Mouse (Mus musculus) kidney, postnatal 10 days (tissue): Measurements from ENCODE around the gene Ldhal6b.
"Not testable (repeated sequence)": the region's sequence is repeated elsewhere in the genome, so short reads cannot be mapped to it uniquely, and the experiment has no call there.

Source experiments
- DNase-seq: peaks from one replicate; pipeline ENCODE4 v3.0.0; 2021; ENCODE audit warnings: mixed read lengths

Ldhal6b gene

GRCm38 (mm10) chr17:5418545-5418944 lies at the start of gene Ldhal6b:
Gene Ldhal6b (minus strand): TSS chr17:5418767.
- no peak for DNase-seq

GRCm38 (mm10) chr17:5467177-5467576 lies 48.6 kb upstream of the Ldhal6b start:
- DNase-seq = peak; percentile 26

GRCm38 (mm10) chr17:5466736-5467135 lies 48.2 kb upstream of the Ldhal6b start:
- DNase-seq = peak; percentile 30

DNA sequence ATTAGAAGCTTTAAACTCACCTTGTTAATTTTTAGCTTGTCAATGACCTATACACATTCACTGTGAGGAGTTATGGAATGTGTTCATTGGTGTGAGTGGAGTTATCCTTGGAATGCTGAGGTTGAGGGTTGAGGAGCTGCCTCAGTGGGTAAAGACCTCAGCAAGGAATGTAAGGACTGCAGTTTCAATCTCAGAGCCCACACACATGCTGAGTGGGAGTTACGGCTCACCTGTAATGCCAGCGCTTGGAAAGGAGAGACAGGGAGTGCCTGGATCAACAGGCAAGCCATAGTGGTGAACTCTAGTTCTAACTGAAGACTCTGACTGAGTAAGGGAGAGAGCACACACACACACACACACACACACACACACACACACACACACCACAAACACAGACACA lies 45.3 kb upstream of the Ldhal6b start:
- DNase-seq = no peak

GRCm38 (mm10) chr17:5453657-5454056 lies 35.1 kb upstream of the Ldhal6b start:
- no peak for DNase-seq

GRCm38 (mm10) chr17:5443751-5444150 lies 25.2 kb upstream of the Ldhal6b start:
- peak; percentile 68 for DNase-seq

DNA sequence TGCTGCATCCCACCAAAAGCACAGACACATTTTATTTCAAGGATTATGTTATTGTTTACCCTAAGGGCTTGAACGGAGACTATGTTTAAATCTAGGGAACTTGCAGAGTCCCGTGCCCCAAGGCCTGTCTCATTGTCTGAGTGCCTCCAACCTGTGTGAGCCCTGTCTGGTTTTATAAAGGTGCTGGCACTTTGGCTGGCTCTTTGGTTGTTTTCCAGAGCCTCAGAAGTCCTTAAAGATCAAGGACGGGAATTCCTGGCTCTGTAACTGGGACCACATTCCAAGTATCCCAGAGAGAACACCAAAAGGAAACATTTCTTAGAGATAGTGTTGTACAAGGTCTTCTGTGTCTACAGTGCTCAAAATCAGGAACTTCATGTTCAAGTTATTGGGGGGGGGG lies 24.7 kb upstream of the Ldhal6b start:
- DNase-seq = no peak

- DNase-seq = not testable (repeated sequence)
These were observed 23.8 kb upstream of the Ldhal6b start for GRCm38 (mm10) chr17:5442403-5442802.

GRCm38 (mm10) chr17:5440159-5440971 lies 21.8 kb upstream of the Ldhal6b start, which contains the start of gene Tmem242:
Gene Tmem242 (minus strand): TSS chr17:5440259.
- peak; percentile 93 for DNase-seq

- DNase-seq = no peak
These were observed 21.2 kb upstream of the Ldhal6b start for GRCm38 (mm10) chr17:5439831-5440158.

DNA sequence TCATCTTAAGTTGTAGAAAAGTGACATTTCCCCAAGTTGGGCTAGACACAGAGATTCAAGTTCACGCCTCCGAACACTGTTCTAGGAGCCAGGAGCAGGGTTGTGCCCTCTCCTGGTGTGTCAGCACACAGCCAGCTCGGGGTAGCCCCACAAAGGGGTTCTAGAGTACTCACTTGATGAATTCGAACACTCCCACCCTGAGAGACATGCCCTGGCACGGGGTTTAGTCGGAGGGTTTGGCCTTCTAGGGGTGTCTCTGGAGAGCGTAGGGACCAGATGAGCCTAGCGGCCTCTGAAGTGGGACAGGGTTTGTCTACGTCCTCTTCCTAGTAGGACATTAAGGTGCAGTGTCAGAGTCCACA lies 11.2 kb upstream of the Ldhal6b start:
- DNase-seq = no peak

DNA sequence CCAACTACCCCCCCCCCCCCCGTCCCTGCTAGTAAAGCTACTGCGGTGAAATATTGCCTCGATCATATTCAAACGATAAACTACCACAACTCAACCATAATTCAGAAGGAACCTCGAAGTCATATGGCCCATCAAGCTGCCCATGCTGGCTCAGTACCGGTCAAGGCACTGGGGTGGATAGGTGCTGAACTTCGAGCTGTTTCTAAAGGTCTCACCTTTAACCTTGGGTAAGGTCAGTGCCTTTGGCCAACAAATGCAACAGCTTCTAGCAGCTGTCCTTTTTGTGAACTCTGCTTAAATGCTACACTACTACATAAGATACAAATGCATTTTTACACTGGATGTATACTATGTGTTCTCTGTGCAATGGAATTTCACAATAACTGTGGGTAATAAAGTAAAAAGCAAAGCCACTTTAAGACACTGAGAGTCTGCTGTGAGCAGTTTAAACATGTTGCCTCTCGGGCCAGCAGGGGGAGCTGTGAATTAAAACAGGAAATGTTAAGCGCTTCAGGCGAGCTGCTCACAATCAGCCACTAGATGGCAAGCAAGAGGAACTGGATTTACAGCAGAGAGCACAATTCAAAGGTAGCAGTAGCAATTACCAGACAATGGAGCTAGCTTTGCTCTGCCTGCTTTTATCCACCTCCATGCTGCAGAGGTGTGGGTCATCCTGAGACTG lies 10.7 kb upstream of the Ldhal6b start:
- DNase-seq = peak; percentile 96

DNA sequence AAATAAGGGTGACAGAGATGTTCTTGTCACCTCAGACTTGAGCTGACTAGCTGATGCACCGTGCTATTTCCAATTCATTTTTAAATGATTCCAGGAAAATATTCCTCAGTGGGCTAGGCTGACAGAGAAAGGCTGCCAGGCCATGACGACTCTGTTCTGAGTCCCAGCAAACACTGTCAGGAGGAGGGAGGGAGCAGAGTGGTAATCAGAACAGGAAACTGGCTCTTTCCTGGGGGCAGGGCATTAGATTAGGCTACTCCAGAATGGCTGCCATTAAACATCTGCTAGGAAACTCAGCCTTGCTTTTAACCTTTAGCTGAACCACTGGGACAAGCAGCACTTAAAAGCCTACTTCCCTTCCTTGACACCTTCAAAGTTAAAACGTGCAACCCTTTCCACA lies 6.6 kb upstream of the Ldhal6b start:
- DNase-seq = peak; percentile 34

GRCm38 (mm10) chr17:5424156-5424555 lies 5.6 kb upstream of the Ldhal6b start:
- no peak for DNase-seq

DNA sequence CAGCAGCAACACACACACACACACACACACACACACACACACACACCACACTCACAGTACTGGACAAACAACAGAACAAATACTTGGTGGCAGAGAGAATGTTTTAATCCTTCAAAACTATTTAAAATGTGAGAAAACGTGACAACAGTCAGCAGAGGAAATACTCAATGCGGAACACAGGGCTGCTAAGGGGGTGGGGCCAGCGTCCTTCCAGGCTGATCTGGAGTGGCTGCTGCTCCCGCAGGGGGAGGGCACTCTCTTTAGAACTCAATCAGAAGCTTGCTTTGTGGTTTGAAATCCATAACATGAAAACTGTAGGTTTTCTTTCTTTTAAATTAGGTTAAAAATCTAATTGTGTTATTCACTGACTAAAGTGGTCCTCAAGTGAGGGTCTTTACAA lies 3.3 kb upstream of the Ldhal6b start:
- peak; percentile 36 for DNase-seq

DNA sequence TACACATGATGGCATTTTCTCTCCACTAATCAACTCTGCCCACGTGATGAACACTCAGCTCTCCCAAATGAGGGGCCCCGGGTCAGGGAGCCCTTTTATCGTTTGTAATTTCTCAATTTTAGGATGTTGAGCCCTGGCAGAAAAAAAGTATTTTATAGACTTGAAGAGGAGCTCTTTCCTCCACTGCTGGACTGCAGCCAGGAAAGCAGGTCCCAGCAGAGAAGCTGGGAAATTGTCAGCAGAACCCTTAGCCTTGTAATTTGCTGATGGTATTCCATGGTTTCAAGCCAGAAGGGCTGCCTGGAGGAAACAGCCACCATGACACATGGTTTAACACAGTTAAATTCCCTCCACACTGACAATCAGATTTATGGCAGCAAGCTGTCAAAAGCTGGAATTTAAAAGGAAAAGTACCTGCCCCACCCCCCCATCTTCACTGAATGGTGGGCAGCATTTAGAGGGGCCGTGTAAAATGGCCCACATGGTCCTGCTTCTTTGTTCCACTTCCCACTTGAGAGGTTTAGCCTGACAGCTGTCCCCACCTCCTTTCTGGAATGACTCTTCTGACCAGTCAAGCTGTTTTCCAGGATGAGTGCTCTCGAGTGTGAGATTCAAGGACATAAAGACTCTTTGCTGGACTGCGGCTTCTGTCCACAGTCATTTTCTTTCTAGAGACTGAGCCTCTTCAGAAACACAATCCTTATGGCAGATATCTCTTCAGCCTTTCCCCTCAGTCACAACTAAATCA lies 1.4 kb upstream of the Ldhal6b start:
- DNase-seq = no peak

- DNase-seq = no peak
These were observed 489 bp upstream of the Ldhal6b start for GRCm38 (mm10) chr17:5419056-5419455.

DNA sequence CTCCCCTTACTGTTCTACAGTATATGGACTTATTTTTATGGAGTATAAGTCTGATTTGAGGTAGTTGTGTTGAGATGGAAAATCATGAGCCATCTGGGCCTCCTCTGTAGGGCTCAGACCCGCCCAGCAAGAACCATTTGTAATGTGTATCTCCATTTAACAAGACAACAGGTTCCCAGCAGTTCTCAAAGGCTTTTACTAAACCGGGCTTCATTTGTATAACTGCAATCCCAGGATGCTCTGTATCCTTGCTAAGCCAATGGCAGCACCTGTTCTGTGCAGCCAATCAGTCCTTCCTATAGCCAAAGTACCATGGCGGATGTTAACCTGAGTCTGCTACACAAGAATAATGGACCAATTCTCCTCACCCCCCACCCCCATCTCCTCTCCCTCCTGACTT lies 2.0 kb downstream of the Ldhal6b start:
- DNase-seq = no peak

DNA sequence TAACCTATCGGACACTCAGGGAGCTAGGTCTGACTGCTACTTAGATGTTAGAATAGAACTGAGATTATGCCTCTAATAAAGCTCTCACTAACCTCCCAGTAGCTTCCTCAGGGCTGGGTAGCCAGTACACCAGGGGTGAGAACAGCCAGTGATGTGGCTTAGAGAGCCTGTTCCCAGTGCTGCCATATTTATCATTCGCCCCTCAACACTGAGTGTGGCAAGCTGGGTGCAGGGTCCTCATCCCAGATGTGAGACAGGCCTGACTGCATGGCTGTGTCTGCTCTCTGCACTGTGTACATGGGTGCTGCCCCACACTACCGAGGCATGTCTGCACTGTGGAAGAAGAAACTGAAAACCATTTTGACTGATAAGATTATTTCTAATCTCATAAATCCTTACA lies 4.5 kb downstream of the Ldhal6b start:
- no peak for DNase-seq

DNA sequence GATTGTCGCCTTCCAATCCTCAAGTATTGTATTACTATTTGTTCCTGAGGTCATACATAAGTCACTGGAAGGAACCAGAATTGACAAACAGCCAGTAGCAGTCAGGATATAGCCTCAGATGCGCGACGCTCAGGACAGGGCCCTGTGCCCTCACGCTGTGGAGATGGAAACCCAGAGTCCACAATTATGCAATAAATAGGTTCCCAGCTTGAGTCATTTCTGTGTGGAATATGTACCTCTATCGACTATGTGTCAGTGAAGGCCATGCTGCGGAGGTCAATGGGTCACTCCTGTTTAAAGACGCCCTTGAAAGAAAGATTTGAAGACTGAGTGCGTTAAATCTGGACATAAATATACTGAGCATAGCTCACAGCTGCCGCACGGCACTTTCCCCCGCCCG lies 5.2 kb downstream of the Ldhal6b start:
- no peak for DNase-seq

DNA sequence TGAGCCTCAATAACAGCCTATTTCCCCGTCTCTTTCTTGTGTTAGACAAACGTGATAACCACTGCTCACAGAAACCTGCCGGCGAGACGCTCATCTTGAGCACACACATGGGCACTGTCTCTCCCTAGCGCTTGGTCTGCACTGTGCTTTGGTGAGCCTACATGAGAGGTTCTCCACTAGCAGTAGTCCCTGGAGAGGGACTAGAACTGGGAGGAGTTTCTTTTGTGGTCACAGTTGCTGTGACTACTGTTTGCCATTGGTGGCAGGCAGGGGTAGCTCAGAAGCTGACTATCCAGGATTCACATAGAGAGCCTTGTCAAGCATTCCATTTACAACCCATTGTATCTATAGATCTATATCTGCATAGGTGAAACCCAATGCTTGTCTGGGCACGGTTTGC lies 5.8 kb downstream of the Ldhal6b start:
- DNase-seq = no peak

DNA sequence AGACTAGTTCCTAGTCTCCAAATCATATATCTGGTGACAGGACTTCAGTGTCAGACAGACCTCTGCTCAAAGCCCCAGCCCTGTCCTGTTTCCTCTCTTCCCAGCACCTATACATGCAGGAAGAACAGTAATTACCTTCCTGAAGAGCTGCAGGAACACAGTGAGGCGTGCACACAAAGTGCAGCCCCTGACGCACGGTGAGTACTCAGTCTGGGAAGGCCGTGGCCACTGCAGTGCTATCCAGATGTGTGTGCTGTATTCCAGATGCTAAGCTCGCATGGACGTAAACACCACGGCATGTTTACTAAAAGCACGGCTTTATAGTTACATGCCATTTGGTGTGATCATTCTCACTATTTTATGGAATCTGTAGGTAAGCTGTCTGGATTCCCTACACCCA lies 6.3 kb downstream of the Ldhal6b start:
- no peak for DNase-seq

- no peak for DNase-seq
These were observed 7.4 kb downstream of the Ldhal6b start for GRCm38 (mm10) chr17:5411205-5411604.

DNA sequence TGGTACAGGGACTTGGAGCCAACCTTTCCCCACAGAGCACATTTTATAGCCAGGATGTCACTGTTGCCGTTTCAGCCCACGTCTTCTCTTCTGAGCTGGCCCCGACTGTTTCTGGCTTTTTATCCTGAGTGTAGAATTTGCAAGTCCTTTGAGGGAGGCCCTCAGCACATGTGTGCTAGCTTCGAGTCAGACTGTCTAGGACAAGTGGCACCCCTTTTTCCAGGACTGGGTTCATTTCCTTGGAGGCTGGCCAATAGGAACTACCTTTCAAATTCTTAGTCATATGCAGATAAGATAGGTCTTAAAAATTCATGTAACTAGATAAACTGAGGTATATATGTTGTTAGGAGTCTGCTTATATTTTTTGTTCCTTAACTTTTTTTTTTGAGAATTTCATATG lies 8.2 kb downstream of the Ldhal6b start:
- DNase-seq = no peak
